Mouse (Mus musculus): ENCODE data around the gene Ruvbl2. TPM values are rescaled to one million over a fixed set of nuclear protein-coding genes. Genes with fewer than 3 reads are reported as not detected.
"Not testable (repeated sequence)": the region's sequence is repeated elsewhere in the genome, so short reads cannot be mapped to it uniquely, and the experiment has no call there.

Ruvbl2 gene
- 129 and 146 TPM in 2 replicates for total RNA-seq (2014; rRNA removed)
- polyA plus RNA-seq (2015; fragmentation: Nextera tagmentation; extraction: Ambion mirVana), result 80.5 and 90.8 TPM in 2 replicates

DNA sequence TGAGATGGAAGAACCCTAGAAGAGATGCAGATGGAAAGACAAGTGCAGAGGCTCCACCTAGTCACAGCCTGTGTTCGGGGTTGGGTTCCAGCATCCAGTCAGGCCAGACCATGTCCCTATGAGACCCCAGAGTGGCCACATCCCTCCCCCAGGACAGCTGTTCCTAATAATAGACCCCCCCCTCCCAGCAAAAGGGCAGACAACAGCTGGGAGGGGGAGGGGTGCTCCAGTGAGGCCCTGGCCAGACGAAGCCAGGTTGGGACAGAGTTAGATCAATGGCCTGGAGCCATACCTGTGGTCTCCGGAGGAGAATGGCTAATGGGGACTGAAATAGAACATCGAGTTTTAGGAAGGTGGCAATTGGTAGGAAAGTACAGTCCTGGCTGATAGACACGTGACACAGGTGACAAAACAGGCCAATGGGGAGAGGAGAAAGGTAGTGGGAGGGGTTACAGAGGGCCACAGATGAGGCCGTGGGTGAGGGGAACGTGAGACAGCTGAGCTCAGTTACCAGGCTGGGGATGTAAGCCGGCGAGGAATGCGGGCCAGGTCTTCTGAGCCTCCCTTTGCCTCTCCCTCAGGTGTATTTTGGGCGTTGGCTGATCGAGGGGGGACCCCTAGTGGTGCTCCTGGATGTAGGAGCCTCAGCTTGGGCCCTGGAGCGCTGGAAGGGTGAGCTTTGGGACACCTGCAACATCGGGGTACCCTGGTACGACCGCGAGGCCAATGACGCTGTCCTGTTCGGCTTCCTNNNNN lies at the start of gene Ruvbl2:
Gene Ruvbl2, minus strand, starts transcription at position 576 of the 756 bp plus-strand sequence.
- Histone ChIP-seq H3K27ac (ENCODE audit: low read depth, low read length) (no peak within 1 kb of the TSS), H3K9me3 (ENCODE audit: low read length) (no peaks in the 10 kb centered on the region), H3K4me2 (ENCODE audit: low read depth, low read length, poor library complexity, severe bottlenecking) (peak within 1 kb of the TSS; percentile 21), H3K4me3 (ENCODE audit: low read depth, low read length) (no peak within 1 kb of the TSS), H3K4me1 (ENCODE audit: insufficient read depth, low read length) (peaks cover 15% of the 10 kb centered on the region; the same call in 1 of the 2 replicates), H3K27me3 (ENCODE audit: insufficient read depth, low read length) (no peaks in the 10 kb centered on the region), H3K36me3 (ENCODE audit: insufficient read depth, low read length) (peaks cover 10% of the 10 kb centered on the region), H3K9ac (replicated peaks; ENCODE audit: low read length, poor library complexity, severe bottlenecking) (0 out of 2 replicates have a peak within 1 kb of the TSS, but pooled peaks have one; percentile 19)
- 25% methylated on average over 19 of the region's 19 CpGs for WGBS
- TF ChIP-seq CTCF (IDR thresholded peaks at IDR 0.05), result peak; percentile 22; the same call in 1 of the 2 replicates
- ATAC-seq (ENCODE audit: low FRiP score) (no peak), DNase-seq (ENCODE audit: low spot score) (no peak)

- H3K9me3 ChIP-seq (ENCODE audit: low read length), result no peaks in the 10 kb centered on the region
- ATAC-seq (ENCODE audit: low FRiP score) (no peak), DNase-seq (ENCODE audit: low spot score) (no peak)
- WGBS, result 78% methylated on average over 12 of the region's 12 CpGs
- H3K36me3 ChIP-seq (ENCODE audit: insufficient read depth, low read length), result no peaks in the 10 kb centered on the region
- H3K27ac ChIP-seq (ENCODE audit: low read depth, low read length), result 0 out of 2 replicates have a peak within 1 kb of the TSS, but pooled peaks have one; percentile 90
- H3K4me2 ChIP-seq (ENCODE audit: low read depth, low read length, poor library complexity, severe bottlenecking), result no peak within 1 kb of the TSS
- no peak within 1 kb of the TSS; the same call in 1 of the 2 replicates for H3K4me3 ChIP-seq (ENCODE audit: low read depth, low read length)
- 0 out of 2 replicates have a peak, but pooled peaks cover 3% of the 10 kb centered on the region for H3K4me1 ChIP-seq (ENCODE audit: insufficient read depth, low read length)
- no peaks in the 10 kb centered on the region for H3K27me3 ChIP-seq (ENCODE audit: insufficient read depth, low read length)
- TF ChIP-seq CTCF (IDR thresholded peaks at IDR 0.05), result no peak
- H3K9ac ChIP-seq (replicated peaks; ENCODE audit: low read length, poor library complexity, severe bottlenecking), result no peak within 1 kb of the TSS
Observed at GRCm38 (mm10) chr7:45486761-45487415, 49.0 kb upstream of the Ruvbl2 start, which contains the start of gene Gm45808. Gm45808 (minus strand) TSS chr7:45486811.

- H3K36me3 ChIP-seq (ENCODE audit: insufficient read depth, low read length), result no peaks in the 10 kb centered on the region
- TF ChIP-seq CTCF (IDR thresholded peaks at IDR 0.05), result no peak
- WGBS, result 84% methylated on average over 7 of the region's 7 CpGs
- no peak overlapping the region for H3K27ac ChIP-seq (ENCODE audit: low read depth, low read length)
- H3K27me3 ChIP-seq (ENCODE audit: insufficient read depth, low read length), result no peaks in the 10 kb centered on the region
- H3K9me3 ChIP-seq (ENCODE audit: low read length), result no peaks in the 10 kb centered on the region
- ATAC-seq (ENCODE audit: low FRiP score) (no peak), DNase-seq (ENCODE audit: low spot score) (no peak)
- no peak overlapping the region for H3K4me3 ChIP-seq (ENCODE audit: low read depth, low read length)
- 0 out of 2 replicates have a peak, but pooled peaks cover 3% of the 10 kb centered on the region for H3K4me1 ChIP-seq (ENCODE audit: insufficient read depth, low read length)
- H3K9ac ChIP-seq (replicated peaks; ENCODE audit: low read length, poor library complexity, severe bottlenecking), result no peak overlapping the region
- no peak overlapping the region for H3K4me2 ChIP-seq (ENCODE audit: low read depth, low read length, poor library complexity, severe bottlenecking)
Observed at GRCm38 (mm10) chr7:45486158-45486557, 48.3 kb upstream of the Ruvbl2 start.

- not testable (repeated sequence) for H3K4me3 ChIP-seq (ENCODE audit: low read depth, low read length); DNase-seq (ENCODE audit: low spot score); H3K36me3 ChIP-seq (ENCODE audit: insufficient read depth, low read length); H3K9ac ChIP-seq (replicated peaks; ENCODE audit: low read length, poor library complexity, severe bottlenecking); H3K9me3 ChIP-seq (ENCODE audit: low read length); H3K4me1 ChIP-seq (ENCODE audit: insufficient read depth, low read length); H3K4me2 ChIP-seq (ENCODE audit: low read depth, low read length, poor library complexity, severe bottlenecking); H3K27me3 ChIP-seq (ENCODE audit: insufficient read depth, low read length); H3K27ac ChIP-seq (ENCODE audit: low read depth, low read length); ATAC-seq (ENCODE audit: low FRiP score)
- WGBS, result 95% methylated on average over 5 of the region's 5 CpGs
Observed at GRCm38 (mm10) chr7:45484985-45485384, 47.1 kb upstream of the Ruvbl2 start.

DNA sequence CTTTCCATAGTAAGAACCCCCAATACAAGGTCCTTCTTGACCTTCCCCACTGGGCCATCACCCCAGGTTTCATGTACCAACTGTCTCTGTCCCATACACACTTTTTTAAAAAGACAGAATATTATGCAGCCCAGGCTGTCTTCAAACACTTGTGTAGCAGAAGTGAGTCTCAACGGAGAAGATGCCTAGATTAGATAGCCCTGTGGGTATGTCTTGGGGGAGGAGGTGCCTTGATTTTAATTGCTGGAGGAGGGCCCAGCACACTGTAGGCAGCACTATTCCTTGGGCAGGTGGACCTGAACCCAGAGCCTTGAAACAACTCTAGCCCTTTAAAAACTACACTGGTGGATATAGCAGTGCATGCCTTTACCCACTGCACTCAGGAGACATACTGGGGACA lies 44.3 kb upstream of the Ruvbl2 start:
- ATAC-seq (ENCODE audit: low FRiP score) (no peak), DNase-seq (ENCODE audit: low spot score) (no peak)
- no peak overlapping the region for H3K27ac ChIP-seq (ENCODE audit: low read depth, low read length)
- H3K9me3 ChIP-seq (ENCODE audit: low read length), result no peaks in the 10 kb centered on the region
- no peak for TF ChIP-seq CTCF (IDR thresholded peaks at IDR 0.05)
- no peaks in the 10 kb centered on the region for H3K4me1 ChIP-seq (ENCODE audit: insufficient read depth, low read length)
- H3K4me3 ChIP-seq (ENCODE audit: low read depth, low read length), result no peak overlapping the region
- no peaks in the 10 kb centered on the region for H3K27me3 ChIP-seq (ENCODE audit: insufficient read depth, low read length)
- no peak overlapping the region for H3K4me2 ChIP-seq (ENCODE audit: low read depth, low read length, poor library complexity, severe bottlenecking)
- 100% methylated on average over 1 of the region's 1 CpGs for WGBS
- H3K36me3 ChIP-seq (ENCODE audit: insufficient read depth, low read length), result no peaks in the 10 kb centered on the region
- no peak overlapping the region for H3K9ac ChIP-seq (replicated peaks; ENCODE audit: low read length, poor library complexity, severe bottlenecking)
